Mouse (Mus musculus): ENCODE measurements at regions not wholly inside any gene's neighbourhood (a gene's known extent, or its start where the extent isn't known, plus 50 kb on each side); places are given as distances from the start of the nearest gene placed in this dataset.
A peak's percentile ranks its signal among the peaks of the same experiment; 100 is the strongest.

DNA sequence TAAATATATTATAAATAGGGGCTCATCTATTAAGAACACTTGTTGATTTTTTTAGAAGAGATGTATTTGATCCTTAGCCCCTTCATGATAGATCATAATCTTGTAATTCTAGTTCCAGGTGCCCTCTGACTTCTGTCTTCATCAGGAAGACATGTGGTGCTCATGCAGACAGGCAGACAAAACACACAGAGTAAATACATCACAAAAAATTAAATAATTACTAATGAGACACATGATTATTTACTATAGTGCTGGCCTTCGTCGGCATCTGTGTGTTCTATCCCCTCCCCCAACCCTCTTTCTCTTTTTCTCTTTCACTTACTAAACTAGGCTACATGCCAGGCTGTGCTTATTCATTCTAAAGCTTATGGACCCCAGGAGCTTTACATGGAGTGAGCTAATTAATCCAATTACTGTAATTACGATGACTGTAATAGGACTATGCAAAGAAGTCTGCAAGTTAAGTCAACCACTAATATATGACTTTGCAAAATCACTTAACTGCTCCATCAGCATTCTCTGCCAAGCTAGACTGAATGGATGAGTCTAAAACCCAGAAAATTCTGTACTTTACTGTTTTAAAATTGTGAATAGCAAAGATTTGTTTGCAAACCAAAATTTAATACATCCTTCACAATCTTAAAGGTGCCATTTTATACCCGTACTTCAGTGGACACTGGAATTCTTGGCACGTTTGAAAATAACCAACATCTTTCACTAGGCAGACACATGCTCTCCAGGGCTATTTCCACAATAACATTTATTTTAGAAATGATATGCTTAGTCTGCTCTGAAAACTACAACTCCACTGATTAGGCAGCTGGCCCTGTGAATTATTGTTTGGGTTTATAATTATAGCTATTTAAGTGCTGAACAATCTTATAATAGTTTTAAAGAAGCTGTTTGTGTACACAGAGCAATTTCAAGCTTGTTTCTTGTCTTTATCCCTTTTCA, 659.9 kb downstream of the Slc22a22 start:
- Histone ChIP-seq H3K4me1 (ENCODE audit: control insufficient read depth, insufficient read depth, low read length) (no peaks in the 10 kb centered on the region), H3K27me3 (ENCODE audit: control insufficient read depth, insufficient read depth, low read length, poor library complexity, severe bottlenecking) (no peaks in the 10 kb centered on the region), H3K4me3 (ENCODE audit: low read depth, low read length) (no peak overlapping the region), H3K36me3 (ENCODE audit: control insufficient read depth, insufficient read depth, low read length, poor library complexity, severe bottlenecking) (no peaks in the 10 kb centered on the region), H3K9me3 (replicated peaks; ENCODE audit: control insufficient read depth, insufficient read depth, low read length, poor library complexity, severe bottlenecking) (no peaks in the 10 kb centered on the region), H3K27ac (ENCODE audit: insufficient read depth, low read length) (no peak overlapping the region), H3K9ac (ENCODE audit: low read depth, poor library complexity, severe bottlenecking) (no peak overlapping the region)
- TF ChIP-seq EP300 (IDR thresholded peaks at IDR 0.05; ENCODE audit: insufficient read depth, low read depth, low read length) (no peak), POLR2A (IDR thresholded peaks at IDR 0.05; ENCODE audit: insufficient read depth, low read length) (no peak), CTCF (IDR thresholded peaks at IDR 0.05; ENCODE audit: low read depth, low read length) (no peak)

GRCm38 (mm10) chr15:56813876-56814275, 663.5 kb downstream of the Slc22a22 start:
- H3K36me3 ChIP-seq (ENCODE audit: control insufficient read depth, insufficient read depth, low read length, poor library complexity, severe bottlenecking), result no peaks in the 10 kb centered on the region
- no peak overlapping the region for H3K4me3 ChIP-seq (ENCODE audit: low read depth, low read length)
- no peaks in the 10 kb centered on the region for H3K4me1 ChIP-seq (ENCODE audit: control insufficient read depth, insufficient read depth, low read length)
- H3K9me3 ChIP-seq (replicated peaks; ENCODE audit: control insufficient read depth, insufficient read depth, low read length, poor library complexity, severe bottlenecking), result no peaks in the 10 kb centered on the region
- H3K27ac ChIP-seq (ENCODE audit: insufficient read depth, low read length), result no peak overlapping the region
- H3K9ac ChIP-seq (ENCODE audit: low read depth, poor library complexity, severe bottlenecking), result no peak overlapping the region
- TF ChIP-seq CTCF (IDR thresholded peaks at IDR 0.05; ENCODE audit: low read depth, low read length), result no peak
- no peak for TF ChIP-seq EP300 (IDR thresholded peaks at IDR 0.05; ENCODE audit: insufficient read depth, low read depth, low read length)
- TF ChIP-seq POLR2A (IDR thresholded peaks at IDR 0.05; ENCODE audit: insufficient read depth, low read length), result no peak
- no peaks in the 10 kb centered on the region for H3K27me3 ChIP-seq (ENCODE audit: control insufficient read depth, insufficient read depth, low read length, poor library complexity, severe bottlenecking)

DNA sequence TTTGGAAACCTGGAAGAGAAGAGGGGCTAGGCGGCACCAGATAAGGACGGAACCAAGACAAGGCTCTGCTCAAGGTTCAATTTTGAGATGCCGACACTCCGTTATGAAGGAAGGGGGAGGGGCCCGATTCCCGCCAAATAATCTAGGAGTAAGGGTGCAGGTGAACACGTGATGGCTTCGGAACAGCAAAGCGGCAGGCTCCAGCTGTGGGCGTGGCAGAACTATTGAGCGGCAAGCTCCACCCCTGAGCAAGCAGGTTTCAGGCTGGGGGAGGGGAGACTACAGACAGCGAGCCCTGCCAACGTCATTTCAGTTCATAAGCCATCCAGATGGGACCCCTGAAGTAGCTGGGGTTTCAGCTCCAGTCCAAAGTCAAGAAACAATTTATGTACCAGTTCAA, 667.3 kb downstream of the Slc22a22 start:
- H3K4me3 ChIP-seq (ENCODE audit: low read depth, low read length), result peak overlapping the region; percentile 12; the same call in 1 of the 2 replicates
- H3K9me3 ChIP-seq (replicated peaks; ENCODE audit: control insufficient read depth, insufficient read depth, low read length, poor library complexity, severe bottlenecking), result peaks cover 7% of the 10 kb centered on the region; the same call in 1 of the 2 replicates
- no peak for TF ChIP-seq POLR2A (IDR thresholded peaks at IDR 0.05; ENCODE audit: insufficient read depth, low read length)
- TF ChIP-seq CTCF (IDR thresholded peaks at IDR 0.05; ENCODE audit: low read depth, low read length), result no peak
- TF ChIP-seq EP300 (IDR thresholded peaks at IDR 0.05; ENCODE audit: insufficient read depth, low read depth, low read length), result no peak

GRCm38 (mm10) chr15:56807611-56808010, 669.8 kb downstream of the Slc22a22 start:
- TF ChIP-seq POLR2A (IDR thresholded peaks at IDR 0.05; ENCODE audit: insufficient read depth, low read length) (no peak), CTCF (IDR thresholded peaks at IDR 0.05; ENCODE audit: low read depth, low read length) (no peak), EP300 (IDR thresholded peaks at IDR 0.05; ENCODE audit: insufficient read depth, low read depth, low read length) (no peak)
- no peak overlapping the region for H3K4me3 ChIP-seq (ENCODE audit: low read depth, low read length)
- H3K36me3 ChIP-seq (ENCODE audit: control insufficient read depth, insufficient read depth, low read length, poor library complexity, severe bottlenecking), result no peaks in the 10 kb centered on the region
- H3K27ac ChIP-seq (ENCODE audit: insufficient read depth, low read length), result no peak overlapping the region
- H3K9me3 ChIP-seq (replicated peaks; ENCODE audit: control insufficient read depth, insufficient read depth, low read length, poor library complexity, severe bottlenecking), result peaks cover 8% of the 10 kb centered on the region; the same call in 1 of the 2 replicates
- H3K4me1 ChIP-seq (ENCODE audit: control insufficient read depth, insufficient read depth, low read length), result no peaks in the 10 kb centered on the region
- H3K9ac ChIP-seq (ENCODE audit: low read depth, poor library complexity, severe bottlenecking), result no peak overlapping the region
- no peaks in the 10 kb centered on the region for H3K27me3 ChIP-seq (ENCODE audit: control insufficient read depth, insufficient read depth, low read length, poor library complexity, severe bottlenecking)

More for the DNA sequence above, 667.3 kb downstream of the Slc22a22 start:
- no peaks in the 10 kb centered on the region for H3K27me3 ChIP-seq (ENCODE audit: control insufficient read depth, insufficient read depth, low read length, poor library complexity, severe bottlenecking)
- H3K36me3 ChIP-seq (ENCODE audit: control insufficient read depth, insufficient read depth, low read length, poor library complexity, severe bottlenecking), result no peaks in the 10 kb centered on the region
- H3K27ac ChIP-seq (ENCODE audit: insufficient read depth, low read length), result no peak overlapping the region
- no peaks in the 10 kb centered on the region for H3K4me1 ChIP-seq (ENCODE audit: control insufficient read depth, insufficient read depth, low read length)
- H3K9ac ChIP-seq (ENCODE audit: low read depth, poor library complexity, severe bottlenecking), result no peak overlapping the region

DNA sequence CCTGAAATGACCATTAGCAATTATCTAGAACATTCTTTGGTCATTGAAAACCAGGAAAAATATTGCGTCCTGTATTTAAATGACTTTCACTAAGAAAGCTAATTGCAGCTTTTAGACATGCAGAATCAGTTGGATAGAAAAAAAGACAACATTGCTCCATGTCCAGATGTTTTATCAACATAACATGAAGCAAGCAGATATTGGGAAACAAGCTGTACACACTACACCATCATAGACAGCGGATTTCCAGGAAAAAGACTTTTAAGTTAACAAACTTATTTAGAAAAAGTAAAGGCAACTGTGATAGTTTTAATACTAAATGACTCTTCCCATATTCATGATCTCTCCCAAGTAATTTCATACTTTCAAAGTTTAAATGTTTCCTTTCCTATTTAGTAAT, 675.5 kb downstream of the Slc22a22 start:
- no peak overlapping the region for H3K4me3 ChIP-seq (ENCODE audit: low read depth, low read length)
- no peaks in the 10 kb centered on the region for H3K36me3 ChIP-seq (ENCODE audit: control insufficient read depth, insufficient read depth, low read length, poor library complexity, severe bottlenecking)
- H3K27me3 ChIP-seq (ENCODE audit: control insufficient read depth, insufficient read depth, low read length, poor library complexity, severe bottlenecking), result no peaks in the 10 kb centered on the region
- no peak for TF ChIP-seq EP300 (IDR thresholded peaks at IDR 0.05; ENCODE audit: insufficient read depth, low read depth, low read length)
- TF ChIP-seq POLR2A (IDR thresholded peaks at IDR 0.05; ENCODE audit: insufficient read depth, low read length), result no peak
- H3K9me3 ChIP-seq (replicated peaks; ENCODE audit: control insufficient read depth, insufficient read depth, low read length, poor library complexity, severe bottlenecking), result peaks cover 14% of the 10 kb centered on the region
- no peaks in the 10 kb centered on the region for H3K4me1 ChIP-seq (ENCODE audit: control insufficient read depth, insufficient read depth, low read length)
- no peak overlapping the region for H3K9ac ChIP-seq (ENCODE audit: low read depth, poor library complexity, severe bottlenecking)
- H3K27ac ChIP-seq (ENCODE audit: insufficient read depth, low read length), result no peak overlapping the region

- H3K27me3 ChIP-seq (ENCODE audit: control insufficient read depth, insufficient read depth, low read length, poor library complexity, severe bottlenecking), result peaks cover 1% of the 10 kb centered on the region; the same call in 1 of the 2 replicates
Measured at GRCm38 (mm10) chr15:56775431-56775830, 702.0 kb downstream of the Slc22a22 start.

More at GRCm38 (mm10) chr15:56775431-56775830, 702.0 kb downstream of the Slc22a22 start:
- Histone ChIP-seq H3K9ac (ENCODE audit: low read depth, poor library complexity, severe bottlenecking) (no peak overlapping the region), H3K27ac (ENCODE audit: insufficient read depth, low read length) (no peak overlapping the region), H3K4me1 (ENCODE audit: control insufficient read depth, insufficient read depth, low read length) (no peaks in the 10 kb centered on the region), H3K9me3 (replicated peaks; ENCODE audit: control insufficient read depth, insufficient read depth, low read length, poor library complexity, severe bottlenecking) (no peaks in the 10 kb centered on the region), H3K4me3 (ENCODE audit: low read depth, low read length) (no peak overlapping the region), H3K36me3 (ENCODE audit: control insufficient read depth, insufficient read depth, low read length, poor library complexity, severe bottlenecking) (no peaks in the 10 kb centered on the region)
- TF ChIP-seq CTCF (IDR thresholded peaks at IDR 0.05; ENCODE audit: low read depth, low read length), result no peak
- TF ChIP-seq POLR2A (IDR thresholded peaks at IDR 0.05; ENCODE audit: insufficient read depth, low read length), result no peak
- no peak for TF ChIP-seq EP300 (IDR thresholded peaks at IDR 0.05; ENCODE audit: insufficient read depth, low read depth, low read length)
